ENCODE assay signal across 25 mouse cellular contexts in genomic region chr12:89830350-89830749, GRCm38 (mm10).
"Had no signal": no experiment of that assay in that cellular context is flagged by ENCODE, and none has a peak within 500 bp of the region (broad histone marks: within the 10 kb centered on the region; RNA-seq: fewer than 3 reads in every experiment).

No protein-coding gene starts in this region.

- H3K4me3 ChIP-seq: gastrocnemius, adult 2 months; heart, embryonic 10.5 days; heart, embryonic 13.5 days; heart, embryonic 15.5 days; hindbrain, embryonic 13.5 days; hindbrain, embryonic 15.5 days; kidney, embryonic 15.5 days; limb, embryonic 13.5 days; limb, embryonic 15.5 days had no signal

- H3K4me1 ChIP-seq: heart, embryonic 10.5 days; heart, embryonic 13.5 days; heart, embryonic 15.5 days; hindbrain, embryonic 15.5 days; kidney, embryonic 15.5 days; limb, embryonic 13.5 days; limb, embryonic 15.5 days had no signal

- H3K4me2 ChIP-seq: heart, embryonic 13.5 days; heart, embryonic 15.5 days; hindbrain, embryonic 13.5 days; hindbrain, embryonic 15.5 days; kidney, embryonic 15.5 days; limb, embryonic 13.5 days; limb, embryonic 15.5 days had no signal

- H3K9me3 ChIP-seq: heart, embryonic 10.5 days; heart, embryonic 13.5 days; heart, embryonic 15.5 days; hindbrain, embryonic 13.5 days; hindbrain, embryonic 15.5 days; kidney, embryonic 15.5 days; limb, embryonic 13.5 days; limb, embryonic 15.5 days had no signal

- H3K36me3 ChIP-seq: heart, embryonic 10.5 days; heart, embryonic 13.5 days; heart, embryonic 15.5 days; hindbrain, embryonic 13.5 days; hindbrain, embryonic 15.5 days; kidney, embryonic 15.5 days; limb, embryonic 13.5 days; limb, embryonic 15.5 days had no signal

- ATAC-seq: hindbrain, postnatal 0 days; intestine, embryonic 16.5 days had no signal

- H3K27ac ChIP-seq: gastrocnemius, adult 2 months; heart, embryonic 10.5 days; heart, embryonic 13.5 days; heart, embryonic 15.5 days; hindbrain, embryonic 13.5 days; hindbrain, embryonic 15.5 days; hindbrain, postnatal 0 days; kidney, embryonic 15.5 days; kidney, postnatal 0 days; limb, embryonic 13.5 days; limb, embryonic 15.5 days had no signal

- DNase-seq: gastrocnemius, adult 2 months; gastrocnemius, postnatal 10 days; gastrocnemius, postnatal 25 days; heart, adult 18-20 months; heart, postnatal 14 days; heart, postnatal 36 days; kidney, adult 11 months; kidney, adult 2 months; kidney, adult 9 months; kidney, postnatal 14 days; kidney, postnatal 36 days; layer of hippocampus, adult 9-11 months; layer of hippocampus, postnatal 36 days; left cerebral cortex, postnatal 4 days had no signal

- H3K27me3 ChIP-seq: heart, embryonic 13.5 days; heart, embryonic 15.5 days; hindbrain, embryonic 13.5 days; hindbrain, embryonic 15.5 days; kidney, embryonic 15.5 days; limb, embryonic 13.5 days; limb, embryonic 15.5 days had no signal

- H3K9ac ChIP-seq: heart, embryonic 13.5 days; heart, embryonic 15.5 days; hindbrain, embryonic 13.5 days; hindbrain, embryonic 15.5 days; kidney, embryonic 15.5 days; limb, embryonic 13.5 days; limb, embryonic 15.5 days had no signal
